In genomic region chr11:29384617-29385016, GRCm38 (mm10) we compare ENCODE assay signal across 16 mouse cellular contexts. TPM values are rescaled to one million over a fixed set of nuclear protein-coding genes. Genes with fewer than 3 reads are reported as not detected.
DNase-seq lines count a peak whose midpoint lies in the region; TF ChIP-seq lines count a peak whose summit lies in the region.
"Had no signal": no experiment of that assay in that cellular context is flagged by ENCODE, and none has a peak within 500 bp of the region (broad histone marks: within the 10 kb centered on the region; RNA-seq: fewer than 3 reads in every experiment).

No protein-coding gene starts in this region.

- in situ Hi-C loops in CH12.LX (cut with MboI; ENCODE audit: low pct_ligation_motif_present, low pct_unique_long_range_greater_than_20kb, low sequenced_read_pairs), result no loop called here

- H3K36me3 ChIP-seq in CH12.LX (replicated peaks in 1 of 2; ENCODE audit: control insufficient read depth in 1 of 2, insufficient read depth in 1 of 2, low read length in 1 of 2), result peaks cover 0 to 16% of the 10 kb centered on the region in 2 experiments

- TF ChIP-seq EP300 in CH12.LX (IDR thresholded peaks at IDR 0.05; ENCODE audit: low read length), result 0 out of 2 replicates have a peak, but pooled peaks have one; percentile 37

- H3K79me2 ChIP-seq in CH12.LX (replicated peaks; ENCODE audit: control insufficient read depth, extremely low read depth, insufficient read depth, poor library complexity, severe bottlenecking), result peaks cover 23% of the 10 kb centered on the region

- dilution Hi-C loops in CH12.LX (cut with MboI; ENCODE audit: extremely low pct_ligation_motif_present, extremely low pct_unique_long_range_greater_than_20kb, low sequenced_read_pairs), result no loop called here

- no peaks in the 10 kb centered on the region for H3K27me3 ChIP-seq in CH12.LX (replicated peaks)
- H3K27me3 ChIP-seq: Patski had no signal

- TF ChIP-seq RAD21 in CH12.LX (IDR thresholded peaks at IDR 0.05; ENCODE audit: low read depth, low read length), result no peak

- no peak overlapping the region for H3K4me3 ChIP-seq in CH12.LX (replicated peaks in 1 of 3; ENCODE audit: low read depth in 2 of 3, low read length in 2 of 3, poor library complexity in 1 of 3)

- H3K27ac ChIP-seq in CH12.LX (ENCODE audit: insufficient read depth, low read depth), result peak overlapping the region; percentile 62

- peaks cover 6 to 48% of the 10 kb centered on the region in 2 experiments for H3K4me1 ChIP-seq in CH12.LX (ENCODE audit: control insufficient read depth in 1 of 2, insufficient read depth in 2 of 2)

- no peaks in the 10 kb centered on the region for H3K9me3 ChIP-seq in CH12.LX (replicated peaks; ENCODE audit: low read length)
- H3K9me3 ChIP-seq: G1E had no signal

- H3K4me2 ChIP-seq in CH12.LX (ENCODE audit: insufficient read depth, low read depth, poor library complexity, severe bottlenecking), result peak overlapping the region; percentile 94

- TF ChIP-seq POLR2A in CH12.LX (IDR thresholded peaks at IDR 0.05; ENCODE audit: low read depth, low read length), result no peak

- intact Hi-C loops in heart, postnatal 36 days (cut with DNase I), result no loop called here

- no peak for TF ChIP-seq CTCF in CH12.LX (conservative IDR thresholded peaks at IDR 0.05 in 1 of 2, IDR thresholded peaks at IDR 0.05 in 1 of 2; ENCODE audit: low read depth in 2 of 2, low read length in 2 of 2)

- DNase-seq in CH12.LX (ENCODE audit: extremely low read depth), result no peak
- DNase-seq in heart, postnatal 36 days, result no peak
- DNase-seq: adrenal gland, adult 2 months; adrenal gland, adult 8-10 months; adrenal gland, postnatal 10 days; adrenal gland, postnatal 14 days; adrenal gland, postnatal 25 days; adrenal gland, postnatal 36 days; B cell, adult 2 months; cerebellum, adult 11 months; cerebellum, adult 11-12 months; cerebellum, adult 18-20 months; cerebellum, adult 2 months; cerebellum, adult 8-10 months had no signal

- H3K9ac ChIP-seq in CH12.LX (ENCODE audit: insufficient read depth, low read depth), result peak overlapping the region; percentile 81; the same call in 1 of the 2 replicates

TF ChIP-seq in CH12.LX, 34 proteins besides CTCF, POLR2A, EP300 and RAD21:
- TF ChIP-seq RCOR1 (conservative IDR thresholded peaks at IDR 0.05; ENCODE audit: low read depth, low read length) (0 out of 2 replicates have a peak, but pooled peaks have one; percentile 18), POLR2AphosphoS2 (IDR thresholded peaks at IDR 0.05; ENCODE audit: low read depth, low read length) (0 out of 2 replicates have a peak, but pooled peaks have one; percentile 53), HCFC1 (IDR thresholded peaks at IDR 0.05; ENCODE audit: low read depth, low read length) (peak; percentile 33; the same call in 1 of the 2 replicates), E2F4 (IDR thresholded peaks at IDR 0.05; ENCODE audit: insufficient replicate concordance, low read depth, low read length) (0 out of 2 replicates have a peak, but pooled peaks have one; percentile 28), PAX5 (IDR thresholded peaks at IDR 0.05; ENCODE audit: low read length) (no peak), SIN3A (IDR thresholded peaks at IDR 0.05; ENCODE audit: low read length) (peak; percentile 20; the same call in 1 of the 2 replicates), ZNF384 (IDR thresholded peaks at IDR 0.05; ENCODE audit: low read depth, low read length) (no peak), CHD1 (IDR thresholded peaks at IDR 0.05; ENCODE audit: low read depth, low read length) (peak; percentile 90; the same call in 1 of the 2 replicates), MYC (IDR thresholded peaks at IDR 0.05; ENCODE audit: low read depth, low read length) (0 out of 2 replicates have a peak, but pooled peaks have one; percentile 36)

RNA-seq across cellular contexts. Expression of gene Ccdc88a, which starts 11.2 kb away (rescaled TPM):
- 13.5 and 13.7 TPM in 2 replicates for total RNA-seq in CH12.LX (2012; rRNA removed)
- total RNA-seq in CH12.LX (2014; rRNA removed), result 15.2 and 16.8 TPM in 2 replicates
- 21.9 and 26.1 TPM in 2 replicates for polyA plus RNA-seq in CH12.LX (2012; ENCODE audit: insufficient read length, low read depth)
- 10 to 100 TPM in 1 of 2 experiments, 1 to 10 TPM in 1; 7.7 to 10.3 TPM for total RNA-seq in heart, postnatal 36 days (2021)
